Mouse (Mus musculus): ENCODE results near the gene Tmem206.

GRCm38 (mm10) chr1:191298304-191298703 is 27.4 kb upstream of the Tmem206 start:
- TF ChIP-seq CTCF (IDR thresholded peaks at IDR 0.05) (no peak), EP300 (IDR thresholded peaks at IDR 0.05) (no peak)

Measured in lung, postnatal 0 days (tissue).